Mouse (Mus musculus) cerebellum, adult 2 months (tissue): ENCODE results near the gene Hprt.

Experiments used
- CTCF ChIP-seq: fragments of 200-500 bp; IDR thresholded peaks from 2 replicates; pipeline ENCODE4 v1.5.1; 2011; ENCODE audit warnings: low read depth, mild to moderate bottlenecking, control low read depth, low read length, moderate library complexity, borderline replicate concordance; ENCODE audit not compliant: insufficient read depth
- POLR2A ChIP-seq: fragments of 200-500 bp; IDR thresholded peaks from 2 replicates; pipeline ENCODE4 v1.6.1; 2011; ENCODE audit warnings: low read length, control low read depth, borderline replicate concordance; ENCODE audit not compliant: insufficient read depth

DNA sequence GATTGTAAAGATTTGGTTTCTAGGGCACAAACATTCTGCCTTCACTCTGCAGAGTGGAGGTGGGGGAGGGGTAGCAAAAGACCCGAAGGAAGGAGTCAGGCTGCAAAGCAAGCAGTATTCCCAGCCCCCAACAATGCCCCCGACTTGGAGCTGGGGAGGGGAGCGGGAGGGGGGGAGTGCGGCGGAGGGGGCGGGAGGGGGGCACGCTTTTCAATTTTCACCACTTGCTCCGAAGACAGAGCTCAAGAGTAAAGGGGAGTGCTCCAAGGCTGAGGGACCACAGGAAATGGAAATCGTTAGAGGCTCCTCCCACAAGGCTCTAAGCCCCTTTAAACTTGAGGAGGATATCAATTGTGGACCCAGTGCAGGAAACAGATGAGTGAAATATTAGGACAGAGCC lies 62.4 kb downstream of the Hprt start:
- TF ChIP-seq CTCF (no peak), POLR2A (no peak)
